Mouse (Mus musculus) CH12.LX (cell line): ENCODE results near the gene Sult1a1. TPM values are rescaled to one million over a fixed set of nuclear protein-coding genes. Genes with fewer than 3 reads are reported as not detected.

Source experiments
- DNase-seq: peaks from one replicate; pipeline ENCODE4 v3.0.0-alpha.2; 2013; ENCODE audit errors: extremely low read depth
- H3K27ac ChIP-seq: 2 replicates; pipeline ENCODE4 v1.5.1; 2012; ENCODE audit warnings: low read depth, mild to moderate bottlenecking, control low read depth, moderate library complexity; ENCODE audit not compliant: insufficient read depth
- H3K27me3 ChIP-seq: replicated peaks from 2 replicates; pipeline ENCODE3; 2012; ENCODE audit warnings: inconsistent platforms
- H3K36me3 ChIP-seq, 2 experiments: replicated peaks in 1 of 2; 2 replicates each; pipeline versions ENCODE3 to v1.6.1; 2012; ENCODE audit warnings: inconsistent platforms in 1 of 2, low read length in 1 of 2, mild to moderate bottlenecking in 1 of 2, mixed read lengths in 1 of 2, moderate library complexity in 1 of 2; ENCODE audit not compliant: control insufficient read depth in 1 of 2, insufficient read depth in 1 of 2
- H3K4me1 ChIP-seq, 2 experiments: 2 replicates each; pipeline ENCODE4 v1.6.1; 2012; ENCODE audit warnings: inconsistent platforms in 1 of 2, moderate library complexity in 1 of 2; ENCODE audit not compliant: insufficient read depth in 2 of 2, control insufficient read depth in 1 of 2
- H3K4me2 ChIP-seq: 2 replicates; pipeline ENCODE4 v1.6.1; 2012; ENCODE audit warnings: low read depth, mild to moderate bottlenecking, control low read depth; ENCODE audit not compliant: poor library complexity, insufficient read depth, severe bottlenecking
- H3K4me3 ChIP-seq, 3 experiments: fragments of 150-350 bp in 1 of 3; sonication (generic) in 1 of 3; replicated peaks in 1 of 3; 2 replicates each; pipeline versions ENCODE3 to v1.5.1; 2011 to 2012; ENCODE audit warnings: low read depth in 2 of 3, low read length in 2 of 3, mild to moderate bottlenecking in 2 of 3, moderate library complexity in 2 of 3, control low read depth in 1 of 3, improper control_type of control experiment in 1 of 3, inconsistent platforms in 1 of 3, mixed read lengths in 1 of 3; ENCODE audit not compliant: poor library complexity in 1 of 3
- H3K79me2 ChIP-seq: replicated peaks from 2 replicates; pipeline ENCODE4 v1.6.1; 2012; ENCODE audit warnings: mild to moderate bottlenecking, moderate library complexity; ENCODE audit not compliant: control insufficient read depth, poor library complexity, insufficient read depth, severe bottlenecking; ENCODE audit errors: extremely low read depth
- H3K9ac ChIP-seq: 2 replicates; pipeline ENCODE4 v1.6.1; 2012; ENCODE audit warnings: low read depth, mild to moderate bottlenecking, control low read depth, moderate library complexity; ENCODE audit not compliant: insufficient read depth
- H3K9me3 ChIP-seq: replicated peaks from 2 replicates; pipeline ENCODE3; 2012; ENCODE audit warnings: low read length, inconsistent platforms, mixed read lengths
- CHD1 ChIP-seq: IDR thresholded peaks from 2 replicates; pipeline ENCODE4 v1.6.1; 2012; ENCODE audit warnings: low read depth, low read length, improper control_type of control experiment, inconsistent platforms
- CHD2 ChIP-seq: IDR thresholded peaks from 2 replicates; pipeline ENCODE4 v1.6.1; 2011; ENCODE audit warnings: low read length, improper control_type of control experiment
- CTCF ChIP-seq, 2 experiments: IDR thresholded peaks in 1 of 2; conservative IDR thresholded peaks in 1 of 2; 2 replicates each; pipeline ENCODE4 v1.5.1; 2011 to 2012; ENCODE audit warnings: low read depth in 2 of 2, low read length in 2 of 2, improper control_type of control experiment in 1 of 2, inconsistent platforms in 1 of 2, mild to moderate bottlenecking in 1 of 2, moderate library complexity in 1 of 2
- E2F4 ChIP-seq: IDR thresholded peaks from 2 replicates; pipeline ENCODE4 v1.6.1; 2011; ENCODE audit warnings: low read depth, low read length, improper control_type of control experiment; ENCODE audit not compliant: insufficient replicate concordance
- ELF1 ChIP-seq: IDR thresholded peaks from 2 replicates; pipeline ENCODE4 v1.6.1; 2014; ENCODE audit warnings: low read depth, mild to moderate bottlenecking, inconsistent platforms, low read length, improper control_type of control experiment
- EP300 ChIP-seq: IDR thresholded peaks from 2 replicates; pipeline ENCODE4 v1.6.1; 2011; ENCODE audit warnings: low read length, improper control_type of control experiment
- GABPA ChIP-seq: IDR thresholded peaks from 2 replicates; pipeline ENCODE4 v1.6.1; 2012; ENCODE audit warnings: low read depth, low read length, improper control_type of control experiment, inconsistent platforms; ENCODE audit not compliant: insufficient replicate concordance
- IRF4 ChIP-seq: IDR thresholded peaks from 2 replicates; pipeline ENCODE4 v1.6.1; 2014; ENCODE audit warnings: low read depth, mild to moderate bottlenecking, inconsistent platforms, low read length, improper control_type of control experiment
- JUN ChIP-seq: IDR thresholded peaks from 2 replicates; pipeline ENCODE4 v1.6.1; 2011; ENCODE audit warnings: low read depth, mild to moderate bottlenecking, low read length, improper control_type of control experiment, moderate library complexity; ENCODE audit not compliant: insufficient read depth
- JUND ChIP-seq: conservative IDR thresholded peaks from 2 replicates; pipeline ENCODE4 v1.6.1; 2011; ENCODE audit warnings: low read depth, low read length, improper control_type of control experiment
- KAT2A ChIP-seq: IDR thresholded peaks from 2 replicates; pipeline ENCODE4 v1.6.1; 2012; ENCODE audit warnings: low read length, improper control_type of control experiment, inconsistent platforms; ENCODE audit not compliant: insufficient replicate concordance
- MAFK ChIP-seq: IDR thresholded peaks from 2 replicates; pipeline ENCODE4 v1.6.1; 2011; ENCODE audit warnings: low read length, improper control_type of control experiment; ENCODE audit not compliant: insufficient replicate concordance
- MAX ChIP-seq: IDR thresholded peaks from 2 replicates; pipeline ENCODE4 v1.6.1; 2011; ENCODE audit warnings: low read length, improper control_type of control experiment
- MAZ ChIP-seq: IDR thresholded peaks from 2 replicates; pipeline ENCODE4 v1.6.1; 2012; ENCODE audit warnings: low read depth, mild to moderate bottlenecking, inconsistent platforms, low read length, improper control_type of control experiment, moderate library complexity
- MEF2A ChIP-seq: IDR thresholded peaks from 2 replicates; pipeline ENCODE4 v1.6.1; 2014; ENCODE audit warnings: low read depth, mild to moderate bottlenecking, inconsistent platforms, low read length, improper control_type of control experiment, borderline replicate concordance
- MYC ChIP-seq: IDR thresholded peaks from 2 replicates; pipeline ENCODE4 v1.6.1; 2011; ENCODE audit warnings: low read depth, mild to moderate bottlenecking, improper control_type of control experiment, low read length
- NRF1 ChIP-seq: IDR thresholded peaks from 2 replicates; pipeline ENCODE4 v1.6.1; 2014; ENCODE audit warnings: low read depth, mild to moderate bottlenecking, inconsistent platforms, low read length, improper control_type of control experiment, moderate library complexity
- PAX5 ChIP-seq: IDR thresholded peaks from 2 replicates; pipeline ENCODE4 v1.6.1; 2012; ENCODE audit warnings: low read length, inconsistent platforms, mixed read lengths
- POLR2A ChIP-seq: IDR thresholded peaks from 2 replicates; pipeline ENCODE4 v1.6.1; 2011; ENCODE audit warnings: low read depth, mild to moderate bottlenecking, improper control_type of control experiment, low read length
- RAD21 ChIP-seq: IDR thresholded peaks from 2 replicates; pipeline ENCODE4 v1.6.1; 2011; ENCODE audit warnings: low read depth, mild to moderate bottlenecking, low read length, improper control_type of control experiment, moderate library complexity
- RCOR1 ChIP-seq: conservative IDR thresholded peaks from 2 replicates; pipeline ENCODE4 v1.6.1; 2012; ENCODE audit warnings: low read depth, mild to moderate bottlenecking, inconsistent platforms, low read length, improper control_type of control experiment
- SMC3 ChIP-seq: IDR thresholded peaks from 2 replicates; pipeline ENCODE4 v1.6.1; 2011; ENCODE audit warnings: low read depth, low read length, improper control_type of control experiment
- TBP ChIP-seq: conservative IDR thresholded peaks from 2 replicates; pipeline ENCODE4 v1.6.1; 2011; ENCODE audit warnings: low read depth, low read length, improper control_type of control experiment
- TCF12 ChIP-seq: IDR thresholded peaks from 2 replicates; pipeline ENCODE4 v1.6.1; 2014; ENCODE audit warnings: low read depth, mild to moderate bottlenecking, inconsistent platforms, low read length, improper control_type of control experiment
- UBTF ChIP-seq: IDR thresholded peaks from 2 replicates; pipeline ENCODE4 v1.6.1; 2012; ENCODE audit warnings: low read depth, mild to moderate bottlenecking, inconsistent platforms, low read length, improper control_type of control experiment, moderate library complexity
- USF1 ChIP-seq: IDR thresholded peaks from 2 replicates; pipeline ENCODE4 v1.6.1; 2014; ENCODE audit warnings: low read depth, mild to moderate bottlenecking, inconsistent platforms, low read length, improper control_type of control experiment
- USF2 ChIP-seq: conservative IDR thresholded peaks from 2 replicates; pipeline ENCODE4 v1.6.1; 2011; ENCODE audit warnings: low read depth, low read length, improper control_type of control experiment
- ZC3H11A ChIP-seq: IDR thresholded peaks from 2 replicates; pipeline ENCODE4 v1.6.1; 2012; ENCODE audit warnings: low read depth, mild to moderate bottlenecking, inconsistent platforms, low read length, improper control_type of control experiment
- ZKSCAN1 ChIP-seq: IDR thresholded peaks from 2 replicates; pipeline ENCODE4 v1.6.1; 2012; ENCODE audit warnings: low read depth, inconsistent platforms, low read length, improper control_type of control experiment, borderline replicate concordance
- ZMIZ1 ChIP-seq: IDR thresholded peaks from 2 replicates; pipeline ENCODE4 v1.6.1; 2012; ENCODE audit warnings: low read depth, mild to moderate bottlenecking, inconsistent platforms, low read length, improper control_type of control experiment
- ZNF384 ChIP-seq: IDR thresholded peaks from 2 replicates; pipeline ENCODE4 v1.6.1; 2012; ENCODE audit warnings: low read depth, low read length, improper control_type of control experiment, inconsistent platforms
- dilution Hi-C: fragments of 300-500 bp; cut with MboI; formaldehyde crosslinking; loops from 2 replicates; pipeline ENCODE4 v1.14.3; 2020; ENCODE audit warnings: low sequenced_read_pairs; ENCODE audit not compliant: extremely low pct_unique_long_range_greater_than_20kb, extremely low pct_ligation_motif_present
- in situ Hi-C: fragments of 300-500 bp; cut with MboI; formaldehyde crosslinking; loops from 3 replicates; pipeline ENCODE4 v1.14.3; 2019; ENCODE audit warnings: low sequenced_read_pairs, low pct_ligation_motif_present, low pct_unique_long_range_greater_than_20kb, mixed read lengths
- polyA plus RNA-seq: library from polyadenylated mRNA; unstranded; fragments of >175 nt; gene quantifications from 2 replicates; pipeline ENCODE4 v1.2.1, GENCODE M21; 2012; ENCODE audit warnings: low read depth; ENCODE audit not compliant: insufficient read length
- total RNA-seq, 2 experiments: library from RNA; depleted of rRNA; stranded (reverse); fragments of 300-350 nt in 1 of 2; fragments of >200 nt in 1 of 2; gene quantifications; 2 replicates each; pipeline ENCODE4 v1.2.3; 2012 to 2014

Sult1a1 gene
- total and polyA plus RNA-seq, 3 experiments = 0.34 to 0.87 (median 0.87) TPM

DNA sequence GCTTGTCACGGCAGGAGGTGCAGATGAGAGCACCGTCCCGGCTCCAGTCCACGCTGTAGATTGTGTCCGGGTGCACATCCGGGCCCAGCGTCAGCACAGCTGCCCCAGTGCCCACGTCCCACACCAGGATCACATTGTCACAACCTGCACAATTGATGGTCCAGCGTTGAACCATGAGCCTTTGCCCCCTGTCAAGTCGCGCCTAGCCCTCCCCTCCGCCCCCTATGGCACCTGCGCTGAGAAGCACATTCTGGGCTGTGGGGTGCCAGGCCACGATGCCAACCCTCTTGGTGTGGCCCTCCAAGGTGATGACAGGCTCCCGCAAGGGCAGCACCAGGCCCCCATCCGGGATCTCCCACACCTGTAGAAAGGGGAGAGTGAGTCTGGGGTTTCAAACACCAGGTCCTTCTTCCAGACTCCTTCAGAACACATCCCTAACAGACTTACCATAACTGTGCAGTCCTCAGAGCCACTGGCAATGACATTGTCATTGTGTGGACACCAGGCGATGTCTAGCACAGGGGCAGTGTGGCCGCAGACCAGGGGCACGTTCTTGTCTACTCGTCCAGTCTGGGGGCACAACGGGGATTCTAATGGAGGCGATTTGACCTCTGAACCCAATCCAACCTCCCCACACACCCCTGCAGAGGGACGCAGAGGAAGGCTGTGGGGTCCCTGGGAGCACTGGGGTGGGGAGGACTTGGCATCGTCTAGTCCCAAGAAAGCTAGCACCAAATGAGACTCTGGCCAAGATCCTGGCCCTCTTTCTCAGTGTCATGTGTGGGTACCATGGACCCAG, 25.5 kb upstream of the Sult1a1 start:
- peaks cover 31 to 66% of the 10 kb centered on the region in 2 experiments for H3K4me1 ChIP-seq
- dilution Hi-C loops = no loop called here
- TF ChIP-seq ZKSCAN1 (no peak), MAZ (no peak), POLR2A (no peak), PAX5 (no peak)
- TF ChIP-seq, all 38 proteins: peak for 0
- peaks cover 43% of the 10 kb centered on the region for H3K79me2 ChIP-seq
- peak overlapping the region; percentile 76 for H3K9ac ChIP-seq
- no peaks in the 10 kb centered on the region for H3K27me3 ChIP-seq
- no peak for DNase-seq
- peak overlapping the region; percentile 85 to 86 (median 85) for H3K4me3 ChIP-seq
- H3K9me3 ChIP-seq = no peaks in the 10 kb centered on the region
- peaks cover 45 to 58% of the 10 kb centered on the region in 2 experiments for H3K36me3 ChIP-seq
- in situ Hi-C loops = loop anchor here (5.0 to 10.0 kb wide), 5 partner anchors 81 to 1223 kb away; partner anchors contain the start of genes Mvp, Pagr1a, Pagr1b and Tbx6
- H3K27ac ChIP-seq = peak overlapping the region; percentile 95
- H3K4me2 ChIP-seq = peak overlapping the region; percentile 92

DNA sequence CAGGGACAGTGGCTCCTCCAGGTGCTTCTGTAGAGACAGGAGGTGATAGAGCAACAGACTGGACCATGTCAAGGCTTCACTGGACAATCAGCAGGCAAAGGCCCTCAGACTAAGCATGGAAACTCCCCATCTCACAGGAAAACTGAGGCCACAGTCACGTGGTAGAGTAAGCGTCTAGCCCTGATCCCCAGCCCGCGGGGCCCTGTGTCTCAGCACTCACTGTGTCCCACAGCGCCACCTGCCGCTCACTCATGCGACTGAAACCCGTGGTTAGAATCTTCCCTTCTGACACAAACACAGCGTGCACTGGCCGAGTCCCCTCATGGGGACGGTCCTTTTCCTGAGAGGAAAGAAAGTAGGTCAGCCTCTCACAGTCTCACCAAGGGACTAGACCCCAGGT, 24.8 kb upstream of the Sult1a1 start:
- Histone ChIP-seq H3K27me3 (no peaks in the 10 kb centered on the region), H3K4me3 (peak overlapping the region; percentile 85 to 86 (median 85)), H3K79me2 (peaks cover 50% of the 10 kb centered on the region), H3K4me2 (peak overlapping the region; percentile 92), H3K27ac (peak overlapping the region; percentile 95), H3K9ac (peak overlapping the region; percentile 76; the same call in 1 of the 2 replicates), H3K9me3 (no peaks in the 10 kb centered on the region), H3K4me1 (peaks cover 30 to 65% of the 10 kb centered on the region in 2 experiments), H3K36me3 (peaks cover 46 to 59% of the 10 kb centered on the region in 2 experiments)
- peak; percentile 96 for DNase-seq
- in situ Hi-C loops = loop anchor here (5.0 to 10.0 kb wide), 5 partner anchors 81 to 1224 kb away; partner anchors contain the start of genes Mvp, Pagr1a, Pagr1b and Tbx6
- dilution Hi-C loops = no loop called here
- no peak for TF ChIP-seq ZMIZ1
- TF ChIP-seq TBP = no peak
- TF ChIP-seq USF1 = peak; percentile 89
- no peak for TF ChIP-seq CHD2
- no peak for TF ChIP-seq JUND
- no peak for TF ChIP-seq JUN
- TF ChIP-seq POLR2A = peak; percentile 30; the same call in 1 of the 2 replicates
- TF ChIP-seq MYC = peak; percentile 92
- 0 out of 2 replicates have a peak, but pooled peaks have one; percentile 12 for TF ChIP-seq EP300
- TF ChIP-seq E2F4 = no peak
- no peak for TF ChIP-seq MAZ
- TF ChIP-seq MEF2A = no peak
- TF ChIP-seq GABPA = no peak
- TF ChIP-seq UBTF = no peak
- TF ChIP-seq CHD1 = no peak
- TF ChIP-seq CTCF (conservative IDR thresholded peaks at IDR 0.05 in 1 of 2, IDR thresholded peaks at IDR 0.05 in 1 of 2; ENCODE audit: low read depth in 2 of 2, low read length in 2 of 2) = peak; percentile 66 to 87
- TF ChIP-seq RCOR1 = no peak
- TF ChIP-seq KAT2A = no peak
- peak; percentile 40; the same call in 1 of the 2 replicates for TF ChIP-seq IRF4
- TF ChIP-seq RAD21 = peak; percentile 53
- TF ChIP-seq ZC3H11A = no peak
- TF ChIP-seq ZNF384 = no peak
- TF ChIP-seq SMC3 = peak; percentile 61
- TF ChIP-seq USF2 = peak; percentile 88
- peak; percentile 42 for TF ChIP-seq TCF12
- no peak for TF ChIP-seq ELF1
- peak; percentile 96 for TF ChIP-seq MAX
- TF ChIP-seq NRF1 = no peak
- no peak for TF ChIP-seq MAFK
